Mouse (Mus musculus): Measurements from ENCODE around the gene Wars.

GRCm38 (mm10) chr12:108914709-108915340 is 20.9 kb upstream of the Wars start:
- TF ChIP-seq CTCF (IDR thresholded peaks at IDR 0.05; ENCODE audit: control insufficient read depth, insufficient read depth, insufficient read length) (no peak), USF1 (IDR thresholded peaks at IDR 0.05; ENCODE audit: low read depth) (no peak), MAX (IDR thresholded peaks at IDR 0.05) (no peak), MYOG (IDR thresholded peaks at IDR 0.05; ENCODE audit: control insufficient read depth, extremely low read depth, insufficient read length) (no peak), MYOD1 (IDR thresholded peaks at IDR 0.05; ENCODE audit: control insufficient read depth, insufficient read length, low read depth) (no peak), CEBPB (IDR thresholded peaks at IDR 0.05; ENCODE audit: low read depth) (no peak), FOSL1 (IDR thresholded peaks at IDR 0.05; ENCODE audit: insufficient read depth, low read length, poor library complexity, severe bottlenecking) (no peak)
